Mouse (Mus musculus): ENCODE measurements around the gene Zfp946.

GRCm38 (mm10) chr17:22410756-22411155, 13.3 kb upstream of the Zfp946 start:
- no peak for TF ChIP-seq POLR2A (IDR thresholded peaks at IDR 0.05; ENCODE audit: insufficient read depth, low read length)
- TF ChIP-seq CTCF (IDR thresholded peaks at IDR 0.05; ENCODE audit: low read depth, low read length) = no peak
- TF ChIP-seq EP300 (IDR thresholded peaks at IDR 0.05; ENCODE audit: insufficient read depth, low read depth, low read length) = no peak
